Mouse (Mus musculus) bone marrow macrophage, adult 2 months (primary cell): ENCODE data around the gene Sema4d.

ENCODE experiments used
- CTCF ChIP-seq: IDR thresholded peaks from 2 replicates; pipeline ENCODE4 v1.5.1; 2012; ENCODE audit warnings: low read depth, mild to moderate bottlenecking, low read length, moderate library complexity
- POLR2A ChIP-seq: IDR thresholded peaks from 2 replicates; pipeline ENCODE4 v1.6.1; 2012; ENCODE audit warnings: mild to moderate bottlenecking, low read depth, low read length, borderline replicate concordance

DNA sequence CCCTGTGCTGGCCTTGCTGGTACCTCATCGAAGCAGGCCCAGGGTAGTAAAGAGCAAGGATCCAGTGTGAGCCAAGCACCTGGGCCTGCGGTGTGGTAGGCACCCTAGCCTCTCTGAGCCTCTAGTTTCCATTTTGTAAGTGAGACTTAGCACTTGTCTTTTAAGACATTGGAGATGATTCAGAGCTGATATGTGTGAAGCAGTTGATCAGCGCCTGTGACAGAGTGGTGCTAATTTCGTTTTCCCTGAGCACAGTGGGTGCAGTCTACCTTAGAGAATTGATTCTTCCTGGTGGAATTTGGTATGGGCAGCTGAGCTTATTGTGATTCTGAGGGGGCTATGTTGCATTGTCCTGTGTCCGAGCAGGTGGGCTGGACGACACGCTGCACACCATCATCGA is 111.9 kb downstream of the Sema4d start:
- TF ChIP-seq POLR2A (no peak), CTCF (no peak)
